Mouse (Mus musculus): ENCODE measurements at regions not wholly inside any gene's neighbourhood (a gene's known extent, or its start where the extent isn't known, plus 50 kb on each side); places are given as distances from the start of the nearest gene placed in this dataset.

- TF ChIP-seq GATA1 (IDR thresholded peaks at IDR 0.05; ENCODE audit: borderline replicate concordance, low read length) (no peak), FLI1 (IDR thresholded peaks at IDR 0.05; ENCODE audit: low read length) (no peak)
Measured at GRCm38 (mm10) chr1:61288946-61289345, 311.2 kb downstream of the Icos start.

Measured in megakaryocyte, embryonic 14.5 days (primary cell).